Mouse (Mus musculus) lung, embryonic 16.5 days (tissue): ENCODE data around the gene Mgst3. TPM values are rescaled to one million over a fixed set of nuclear protein-coding genes. Genes with fewer than 3 reads are reported as not detected.
"Not testable (repeated sequence)": the region's sequence is repeated elsewhere in the genome, so short reads cannot be mapped to it uniquely, and the experiment has no call there.

Source experiments
- ATAC-seq: fragments of 200-750 bp; cut with Nextera tagmentation; 2 replicates; pipeline ENCODE4 v1.8.0; 2017; ENCODE audit warnings: low read depth, mild to moderate bottlenecking, moderate library complexity
- H3K27ac ChIP-seq: fragments of 300-500 bp; sonication (generic); 2 replicates; pipeline ENCODE4 v1.5.1; 2014; ENCODE audit warnings: mild to moderate bottlenecking, control low read depth, low read length
- H3K27me3 ChIP-seq: fragments of 300-500 bp; sonication (generic); 2 replicates; pipeline ENCODE4 v1.6.1; 2014; ENCODE audit warnings: low read depth, low read length, mixed read lengths; ENCODE audit not compliant: control insufficient read depth, insufficient read depth
- H3K36me3 ChIP-seq: fragments of 300-500 bp; sonication (generic); 2 replicates; pipeline ENCODE4 v1.6.1; 2014; ENCODE audit warnings: low read length; ENCODE audit not compliant: control insufficient read depth, insufficient read depth
- H3K4me1 ChIP-seq: fragments of 300-500 bp; sonication (generic); replicated peaks from 2 replicates; pipeline ENCODE4 v1.6.1; 2014; ENCODE audit warnings: low read length, mixed read lengths; ENCODE audit not compliant: control insufficient read depth, insufficient read depth
- H3K4me2 ChIP-seq: fragments of 300-500 bp; sonication (generic); 2 replicates; pipeline ENCODE4 v1.6.1; 2014; ENCODE audit warnings: low read depth, low read length, control low read depth
- H3K4me3 ChIP-seq: fragments of 300-500 bp; sonication (generic); 2 replicates; pipeline ENCODE4 v1.5.1; 2014; ENCODE audit warnings: mild to moderate bottlenecking, low read length, control low read depth
- H3K9ac ChIP-seq: fragments of 300-500 bp; sonication (generic); 2 replicates; pipeline ENCODE4 v1.6.1; 2014; ENCODE audit warnings: low read length, control low read depth
- H3K9me3 ChIP-seq: fragments of 300-500 bp; sonication (generic); 2 replicates; pipeline ENCODE4 v1.6.1; 2016; ENCODE audit warnings: low read length; ENCODE audit not compliant: control insufficient read depth
- WGBS: fragments of 180-500 bp; shearing (Covaris S2); extraction: QIAGEN DNeasy Blood & Tissue Kit; methylation state at CpG from one replicate; pipeline ENCODE4 v1.1.7; 2014; 5-methylcytosine and 5-hydroxymethylcytosine counted together
- polyA plus RNA-seq: library from polyadenylated mRNA; unstranded; fragments of >200 nt; fragmentation: Nextera tagmentation; extraction: Ambion mirVana; gene quantifications from 2 replicates; pipeline ENCODE4 v1.2.1, GENCODE M21; 2015

Gene Mgst3
- polyA plus RNA-seq, 1 experiment from 2014 or later: 50.8 TPM

DNA sequence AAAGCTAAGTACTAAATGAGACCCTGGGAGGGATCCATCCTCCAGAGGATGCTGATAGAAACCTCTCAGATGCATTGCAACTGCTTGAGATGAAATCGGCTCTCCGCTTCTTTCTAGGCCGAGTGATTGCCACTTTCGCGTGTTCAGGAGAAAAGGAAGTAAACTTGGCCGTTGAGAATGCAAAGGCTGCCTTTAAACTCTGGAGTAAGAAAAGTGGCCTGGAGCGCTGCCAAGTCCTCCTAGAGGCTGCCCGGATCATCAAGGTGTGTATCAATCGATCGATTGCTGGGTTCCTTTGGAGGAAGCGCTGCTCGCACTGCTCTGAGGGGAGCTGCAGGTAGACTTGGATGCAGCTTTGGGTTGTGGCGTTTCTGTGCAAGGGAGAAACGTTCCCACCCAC is 41.2 kb downstream of the Mgst3 start:
- no peak overlapping the region for H3K4me3 ChIP-seq
- 77% methylated on average over 14 of the region's 14 CpGs for WGBS
- H3K9ac ChIP-seq: no peak overlapping the region
- H3K4me1 ChIP-seq: peaks cover 2% of the 10 kb centered on the region; the same call in 1 of the 2 replicates
- peaks cover 16% of the 10 kb centered on the region for H3K36me3 ChIP-seq
- no peak overlapping the region for H3K27ac ChIP-seq
- H3K9me3 ChIP-seq: no peaks in the 10 kb centered on the region
- H3K4me2 ChIP-seq: no peak overlapping the region
- H3K27me3 ChIP-seq: no peaks in the 10 kb centered on the region
- ATAC-seq: no peak

DNA sequence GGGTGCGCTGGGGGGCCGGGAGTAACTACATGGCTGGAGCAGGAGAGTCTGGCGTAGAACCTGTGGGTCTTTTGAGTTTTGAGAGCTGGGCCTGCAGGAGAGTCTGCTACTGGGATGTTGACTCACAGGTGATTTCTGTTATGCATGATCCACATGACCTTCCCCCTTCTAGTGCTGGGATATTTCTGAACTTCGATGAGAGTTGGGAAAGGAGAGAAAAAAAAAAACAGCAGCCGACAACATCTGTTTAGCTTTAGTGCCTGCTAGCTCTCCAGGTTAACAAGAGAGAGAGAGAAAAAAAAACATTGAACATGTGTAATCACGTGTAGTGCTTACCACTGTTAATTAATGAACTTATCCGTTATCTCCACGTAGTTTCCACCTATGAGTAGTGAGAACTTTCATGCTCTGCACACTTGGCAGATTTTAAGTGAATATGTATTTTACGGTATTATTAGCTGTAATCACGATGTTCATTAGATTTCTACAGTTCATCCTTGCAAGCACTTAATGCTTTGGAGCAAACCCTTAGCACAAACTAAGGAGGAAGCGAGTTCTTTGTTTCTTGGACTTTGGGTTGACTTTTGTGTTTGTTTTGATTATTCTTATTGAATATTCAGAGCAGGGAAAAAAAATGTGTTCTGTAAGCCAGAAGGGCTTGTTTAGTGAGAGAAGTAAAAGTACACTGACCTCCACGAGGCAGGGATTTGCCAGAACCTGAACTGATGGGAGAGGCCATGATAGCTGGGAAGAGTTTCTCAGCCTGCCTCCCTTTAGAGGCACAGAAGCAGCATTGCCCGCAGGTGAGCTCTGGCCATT is 42.8 kb downstream of the Mgst3 start:
- Histone ChIP-seq H3K9me3 (no peaks in the 10 kb centered on the region), H3K9ac (peak overlapping the region; percentile 86), H3K4me2 (peak overlapping the region; percentile 79), H3K27me3 (no peaks in the 10 kb centered on the region), H3K4me1 (peaks cover 2% of the 10 kb centered on the region; the same call in 1 of the 2 replicates), H3K36me3 (peaks cover 10% of the 10 kb centered on the region), H3K4me3 (peak overlapping the region; percentile 88), H3K27ac (no peak overlapping the region; the same call in 1 of the 2 replicates)
- 29% methylated on average over 13 of the region's 13 CpGs for WGBS
- no peak for ATAC-seq

DNA sequence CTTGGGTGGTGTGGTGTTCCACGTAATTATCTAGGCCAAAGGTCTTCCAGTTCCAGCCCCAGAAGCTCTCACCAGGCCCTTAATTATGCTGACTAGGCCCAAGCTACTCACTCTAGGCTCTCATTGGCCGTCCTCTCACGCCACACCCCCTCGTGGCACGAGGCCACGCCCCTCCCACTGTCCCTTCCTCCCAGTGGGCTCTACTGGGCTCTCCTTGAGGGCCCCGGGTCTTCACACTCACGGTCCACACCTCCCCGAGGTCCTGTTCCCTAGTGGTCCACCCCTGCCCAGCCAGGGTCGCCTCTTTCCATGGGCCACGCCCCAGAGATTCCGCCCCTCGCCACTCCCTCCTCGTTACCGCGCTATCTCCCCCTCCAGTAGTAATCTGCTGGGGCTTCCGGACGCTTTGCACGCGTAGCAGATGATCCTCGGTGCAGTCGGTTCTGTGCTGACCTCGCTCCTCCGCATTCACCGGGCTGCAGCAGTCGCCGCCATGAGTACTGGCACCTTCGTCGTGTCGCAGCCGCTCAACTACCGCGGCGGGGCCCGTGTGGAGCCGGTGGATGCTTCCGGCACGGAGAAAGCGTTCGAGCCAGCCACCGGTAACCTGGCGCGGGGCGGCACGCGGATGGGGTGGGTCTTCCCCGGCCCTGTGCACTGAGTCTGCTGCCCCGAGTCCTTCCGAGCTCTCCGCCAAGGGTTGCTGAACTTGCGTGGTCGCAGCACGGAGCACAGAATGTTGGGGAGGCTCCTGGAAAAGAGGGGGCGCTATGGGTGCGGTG is 43.6 kb downstream of the Mgst3 start, which contains the start of gene Aldh9a1:
TSS of gene Aldh9a1 (plus strand) at position 177 of the 782 bp plus-strand sequence.
- 0% methylated on average over 55 of the region's 55 CpGs for WGBS
- peak; percentile 99 for ATAC-seq
- H3K4me3 ChIP-seq: peak within 1 kb of the TSS; percentile 88

DNA sequence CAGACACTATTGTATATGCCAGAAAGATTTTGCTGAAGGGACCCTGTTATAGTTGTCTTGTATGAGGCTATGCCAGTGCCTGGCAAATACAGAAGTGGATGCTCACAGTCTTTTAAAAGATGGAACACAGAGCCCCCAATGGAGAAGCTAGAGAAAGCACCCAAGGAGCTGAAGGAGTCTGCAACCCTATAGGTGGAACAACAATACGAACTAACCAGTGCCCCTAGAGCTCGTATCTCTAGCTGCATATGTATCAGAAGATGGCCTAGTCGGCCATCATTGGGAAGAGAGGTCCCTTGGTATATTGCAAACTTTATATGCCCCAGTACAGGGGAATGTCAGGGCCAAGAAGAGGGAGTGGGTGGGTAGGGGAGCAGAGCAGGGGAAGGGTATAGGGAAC is 44.4 kb downstream of the Mgst3 start:
- ATAC-seq, H3K4me3 ChIP-seq, H3K36me3 ChIP-seq, H3K9ac ChIP-seq, H3K27me3 ChIP-seq, H3K9me3 ChIP-seq, H3K4me1 ChIP-seq, H3K27ac ChIP-seq: not testable (repeated sequence)
- H3K4me2 ChIP-seq: peak overlapping the region; percentile 79; the same call in 1 of the 2 replicates
- WGBS: 56% methylated on average over 3 of the region's 3 CpGs

More for the DNA sequence above, 43.6 kb downstream of the Mgst3 start, which contains the start of gene Aldh9a1:
- H3K27me3 ChIP-seq: no peaks in the 10 kb centered on the region
- H3K4me2 ChIP-seq: peak within 1 kb of the TSS; percentile 79
- no peaks in the 10 kb centered on the region for H3K9me3 ChIP-seq
- peaks cover 8% of the 10 kb centered on the region for H3K36me3 ChIP-seq
- H3K9ac ChIP-seq: peak within 1 kb of the TSS; percentile 86
- H3K27ac ChIP-seq: peak within 1 kb of the TSS; percentile 75
- H3K4me1 ChIP-seq: peaks cover 2% of the 10 kb centered on the region; the same call in 1 of the 2 replicates

DNA sequence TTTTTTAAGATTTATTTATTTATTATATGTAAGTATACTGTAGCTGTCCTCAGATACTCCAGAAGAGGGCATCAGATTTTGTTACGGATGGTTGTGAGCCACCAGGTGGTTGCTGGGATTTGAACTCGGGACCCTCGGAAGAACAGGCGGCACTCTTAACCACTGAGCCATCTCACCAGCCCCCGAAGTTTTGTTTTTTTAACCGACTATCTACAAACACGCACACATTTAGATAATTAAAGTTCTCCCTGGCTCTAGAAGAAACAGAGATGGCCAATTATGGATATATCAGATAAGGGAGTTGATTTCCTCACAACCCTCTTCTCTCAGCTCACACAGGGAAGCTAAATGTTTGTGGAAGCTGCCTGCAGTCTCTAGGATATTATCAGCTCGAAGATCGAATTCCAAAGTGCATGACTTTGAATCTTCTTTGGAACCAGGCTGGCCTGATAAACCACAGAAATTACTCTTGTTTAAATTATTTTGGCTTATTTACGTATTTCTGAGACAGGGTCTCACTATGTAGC is 47.6 kb downstream of the Mgst3 start:
- not testable (repeated sequence) for H3K27ac ChIP-seq, H3K27me3 ChIP-seq, H3K4me2 ChIP-seq, H3K4me3 ChIP-seq, ATAC-seq, H3K4me1 ChIP-seq, H3K9ac ChIP-seq, H3K9me3 ChIP-seq, H3K36me3 ChIP-seq
- WGBS: 73% methylated on average over 10 of the region's 10 CpGs

DNA sequence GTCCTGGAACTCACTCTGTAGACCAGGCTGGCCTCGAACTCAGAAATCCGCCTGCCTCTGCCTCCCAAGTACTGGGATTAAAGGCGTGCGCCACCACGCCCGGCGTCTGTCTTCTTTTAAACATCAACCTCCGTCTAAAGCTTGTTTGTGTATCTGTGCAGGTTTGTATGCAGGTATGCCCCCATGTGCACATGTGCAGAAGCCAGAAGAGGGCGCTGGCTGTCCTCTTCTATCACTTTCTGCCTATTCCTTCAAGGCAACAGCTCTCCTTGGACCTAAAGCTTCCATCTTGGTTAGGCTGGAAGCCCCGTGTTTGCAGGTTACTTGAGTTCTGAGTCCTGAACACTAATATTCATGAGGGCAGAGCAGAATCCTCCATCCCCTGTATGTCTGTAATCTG is 50.8 kb downstream of the Mgst3 start:
- no peak for ATAC-seq
- H3K27ac ChIP-seq: no peak overlapping the region
- no peak overlapping the region for H3K9ac ChIP-seq
- no peaks in the 10 kb centered on the region for H3K4me1 ChIP-seq
- no peaks in the 10 kb centered on the region for H3K36me3 ChIP-seq
- no peaks in the 10 kb centered on the region for H3K9me3 ChIP-seq
- H3K27me3 ChIP-seq: no peaks in the 10 kb centered on the region
- WGBS: 89% methylated on average over 10 of the region's 10 CpGs
- H3K4me3 ChIP-seq: no peak overlapping the region
- no peak overlapping the region for H3K4me2 ChIP-seq

DNA sequence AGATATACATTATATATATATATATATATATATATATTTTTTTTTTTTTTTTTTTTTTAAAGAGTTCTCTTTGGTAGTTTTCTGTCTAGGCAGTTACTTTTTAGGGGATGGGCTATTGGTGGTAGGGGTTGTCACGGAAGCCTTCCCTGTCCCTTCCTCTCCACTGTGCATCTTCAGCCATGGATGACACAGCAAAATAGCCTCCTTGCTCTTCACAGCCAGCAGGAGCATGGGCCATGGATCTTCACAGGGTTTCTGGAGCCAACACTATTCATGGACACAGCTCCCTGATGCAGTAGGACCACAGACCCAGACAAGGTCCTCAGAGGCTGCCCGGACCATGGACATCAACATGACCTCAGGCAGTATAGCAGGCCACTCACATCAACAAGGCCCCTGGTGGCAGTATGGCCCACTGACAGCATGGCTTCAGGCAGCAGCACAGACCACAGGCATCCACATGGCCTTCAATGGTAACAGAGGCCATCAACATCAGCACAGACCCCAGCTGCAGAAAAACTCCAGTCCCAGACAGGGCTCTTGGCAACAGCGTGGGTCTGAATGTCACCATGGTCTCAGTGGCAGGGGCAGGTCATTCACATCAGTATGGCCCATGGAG is 52.6 kb downstream of the Mgst3 start:
- Histone ChIP-seq H3K9ac (no peak overlapping the region), H3K4me3 (no peak overlapping the region; the same call in 1 of the 2 replicates), H3K9me3 (no peaks in the 10 kb centered on the region), H3K4me1 (no peaks in the 10 kb centered on the region), H3K27me3 (no peaks in the 10 kb centered on the region), H3K27ac (no peak overlapping the region), H3K4me2 (peak overlapping the region; percentile 88), H3K36me3 (no peaks in the 10 kb centered on the region)
- no peak for ATAC-seq
- WGBS: 97% methylated on average over 3 of the region's 3 CpGs

DNA sequence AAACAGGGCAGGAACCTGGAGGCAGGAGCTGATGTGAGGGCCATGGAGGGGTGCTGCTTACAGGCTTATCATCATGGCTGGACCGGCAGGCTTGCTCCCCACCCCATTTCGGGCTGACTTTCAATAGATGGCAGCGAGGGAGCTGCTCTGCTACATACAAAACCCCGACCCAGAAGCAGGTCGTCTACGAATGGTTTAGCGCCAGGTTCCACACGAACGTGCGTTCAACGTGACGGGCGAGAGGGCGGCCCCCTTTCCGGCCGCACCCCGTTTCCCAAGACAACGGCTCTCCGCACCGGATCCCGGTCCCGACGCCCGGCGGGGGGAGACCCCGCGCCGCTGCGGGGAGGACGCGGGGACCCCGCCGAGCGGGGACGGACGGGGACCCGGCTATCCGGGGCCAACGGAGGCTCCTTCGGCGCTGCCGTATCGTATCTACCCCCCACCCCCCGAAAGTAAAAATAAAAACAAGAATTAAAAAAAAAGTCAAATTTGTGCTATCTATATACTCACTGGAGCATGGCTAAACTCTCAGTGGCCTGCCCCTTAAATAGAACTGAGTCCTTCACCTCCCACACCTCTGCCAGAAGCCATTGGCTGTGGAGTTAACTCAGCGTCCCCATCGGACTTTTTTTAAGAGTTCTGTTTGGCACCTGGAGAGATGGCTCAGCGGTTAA is 53.4 kb downstream of the Mgst3 start:
- ATAC-seq: peak; percentile 73
- H3K4me3 ChIP-seq: peak overlapping the region; percentile 57
- H3K4me1 ChIP-seq: no peaks in the 10 kb centered on the region
- H3K36me3 ChIP-seq: no peaks in the 10 kb centered on the region
- H3K9ac ChIP-seq: peak overlapping the region; percentile 60
- peak overlapping the region; percentile 88 for H3K4me2 ChIP-seq
- no peaks in the 10 kb centered on the region for H3K27me3 ChIP-seq
- WGBS: 3% methylated on average over 45 of the region's 47 CpGs
- no peaks in the 10 kb centered on the region for H3K9me3 ChIP-seq
- H3K27ac ChIP-seq: no peak overlapping the region
